Mouse (Mus musculus) intestine, postnatal 0 days (tissue): Measurements from ENCODE around the gene 5031439G07Rik. TPM values are rescaled to one million over a fixed set of nuclear protein-coding genes. Genes with fewer than 3 reads are reported as not detected.

ENCODE experiments used
- ATAC-seq: fragments of 200-750 bp; cut with Nextera tagmentation; 2 replicates; pipeline ENCODE4 v1.8.0; 2017; ENCODE audit warnings: mild to moderate bottlenecking, moderate TSS enrichment, moderate library complexity
- H3K27ac ChIP-seq: fragments of 300-500 bp; sonication (generic); 2 replicates; pipeline ENCODE4 v1.5.1; 2014; ENCODE audit warnings: mild to moderate bottlenecking, low read depth, low read length, moderate library complexity
- H3K27me3 ChIP-seq: fragments of 300-500 bp; sonication (generic); replicated peaks from 2 replicates; pipeline ENCODE4 v1.6.1; 2014; ENCODE audit warnings: low read length, mixed read lengths; ENCODE audit not compliant: control insufficient read depth, insufficient read depth
- H3K36me3 ChIP-seq: fragments of 300-500 bp; sonication (generic); 2 replicates; pipeline ENCODE4 v1.6.1; 2014; ENCODE audit warnings: mild to moderate bottlenecking, moderate library complexity; ENCODE audit not compliant: control insufficient read depth, insufficient read depth
- H3K4me1 ChIP-seq: fragments of 300-500 bp; sonication (generic); replicated peaks from 2 replicates; pipeline ENCODE4 v1.6.1; 2014; ENCODE audit warnings: antibody characterized with exemption, low read length, mixed read lengths; ENCODE audit not compliant: control insufficient read depth, insufficient read depth
- H3K4me2 ChIP-seq: fragments of 300-500 bp; sonication (generic); replicated peaks from 2 replicates; pipeline ENCODE4 v1.6.1; 2014; ENCODE audit warnings: low read depth, mild to moderate bottlenecking, moderate library complexity
- H3K4me3 ChIP-seq: fragments of 300-500 bp; sonication (generic); 2 replicates; pipeline ENCODE4 v1.5.1; 2014; ENCODE audit warnings: low read depth, low read length
- H3K9ac ChIP-seq: fragments of 300-500 bp; sonication (generic); 2 replicates; pipeline ENCODE4 v1.6.1; 2014; ENCODE audit warnings: mild to moderate bottlenecking, low read depth, low read length
- H3K9me3 ChIP-seq: fragments of 300-500 bp; sonication (generic); 2 replicates; pipeline ENCODE4 v1.6.1; 2016; ENCODE audit warnings: mixed run types; ENCODE audit not compliant: control insufficient read depth
- CTCF ChIP-seq: sonication (generic); IDR thresholded peaks from 2 replicates; pipeline ENCODE4 v1.5.1; 2016; ENCODE audit warnings: low read depth, mild to moderate bottlenecking, control low read depth, antibody characterized with exemption, moderate library complexity
- WGBS: fragments of 180-500 bp; shearing (Covaris S2); extraction: QIAGEN DNeasy Blood & Tissue Kit; methylation state at CpG from one replicate; pipeline ENCODE4 v1.1.7; 2014; 5-methylcytosine and 5-hydroxymethylcytosine counted together
- polyA plus RNA-seq: library from polyadenylated mRNA; unstranded; fragments of >200 nt; fragmentation: Nextera tagmentation; extraction: Ambion mirVana; gene quantifications from 2 replicates; pipeline ENCODE4 v1.2.1, GENCODE M21; 2015

5031439G07Rik gene
- polyA plus RNA-seq, 1 experiment from 2014 or later, result 14.9 TPM

DNA sequence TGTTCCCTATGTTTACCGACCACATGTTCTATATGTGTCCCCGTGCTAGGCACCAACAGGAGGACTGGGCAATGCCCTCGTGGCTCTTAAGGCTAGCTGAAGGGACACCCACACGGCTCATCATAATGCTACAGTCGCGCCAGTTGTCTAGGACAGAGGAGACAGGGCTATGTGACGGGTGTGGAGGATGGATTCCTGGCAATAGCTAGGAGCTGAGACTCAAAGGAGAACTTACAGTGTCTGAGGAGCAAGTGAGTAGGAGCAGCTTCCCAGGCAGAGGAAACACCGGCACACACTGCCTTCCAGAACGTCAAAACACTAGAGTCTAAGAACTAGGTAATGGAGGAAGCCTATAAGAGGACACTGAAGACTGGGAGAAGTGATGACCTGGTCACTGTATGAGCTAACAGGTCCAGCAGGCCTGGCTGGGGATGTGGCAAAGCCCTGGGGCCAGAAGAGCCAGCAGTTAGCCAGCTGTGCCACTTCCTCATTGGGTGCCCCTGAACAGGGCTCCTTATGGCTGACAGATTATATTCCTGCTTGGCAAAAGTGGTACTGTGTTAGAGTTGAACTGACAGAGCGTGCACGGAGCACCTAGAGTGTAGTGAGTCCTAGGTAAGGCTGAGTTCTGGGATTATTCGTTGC lies 2.7 kb downstream of the 5031439G07Rik start:
- no peaks in the 10 kb centered on the region for H3K27me3 ChIP-seq
- ATAC-seq, result no peak
- H3K9ac ChIP-seq, result no peak overlapping the region
- no peak overlapping the region for H3K27ac ChIP-seq
- H3K36me3 ChIP-seq, result 0 out of 2 replicates have a peak, but pooled peaks cover 7% of the 10 kb centered on the region
- WGBS, result 88% methylated on average over 12 of the region's 12 CpGs
- 0 out of 2 replicates have a peak, but pooled peaks cover 3% of the 10 kb centered on the region for H3K4me1 ChIP-seq
- H3K4me2 ChIP-seq, result no peak overlapping the region
- H3K9me3 ChIP-seq, result no peaks in the 10 kb centered on the region
- no peak for TF ChIP-seq CTCF
- no peak overlapping the region for H3K4me3 ChIP-seq

DNA sequence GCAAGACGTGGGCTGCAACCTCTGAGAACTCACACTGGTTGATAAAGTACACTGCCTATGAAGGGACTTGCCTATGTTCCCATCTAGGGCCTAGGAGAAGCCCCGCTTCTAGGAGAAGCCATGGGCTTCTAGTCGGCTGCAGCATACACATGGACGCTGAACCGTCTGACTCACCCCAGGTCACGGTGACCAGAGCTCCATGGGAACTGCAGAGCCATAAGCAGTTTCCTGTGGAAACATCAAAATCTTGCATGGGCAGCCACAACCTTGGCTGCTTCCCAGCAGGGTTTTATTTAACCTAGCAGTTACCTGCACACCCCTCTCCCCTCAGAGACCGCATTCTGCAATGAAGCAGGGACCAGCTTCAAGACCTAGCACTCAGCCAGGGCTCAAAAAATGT lies 4.6 kb downstream of the 5031439G07Rik start:
- Histone ChIP-seq H3K4me3 (no peak overlapping the region), H3K9ac (no peak overlapping the region), H3K4me1 (0 out of 2 replicates have a peak, but pooled peaks cover 3% of the 10 kb centered on the region), H3K4me2 (no peak overlapping the region), H3K36me3 (0 out of 2 replicates have a peak, but pooled peaks cover 7% of the 10 kb centered on the region), H3K27ac (no peak overlapping the region), H3K27me3 (no peaks in the 10 kb centered on the region), H3K9me3 (no peaks in the 10 kb centered on the region)
- no peak for ATAC-seq
- TF ChIP-seq CTCF, result no peak
- 84% methylated on average over 7 of the region's 7 CpGs for WGBS

DNA sequence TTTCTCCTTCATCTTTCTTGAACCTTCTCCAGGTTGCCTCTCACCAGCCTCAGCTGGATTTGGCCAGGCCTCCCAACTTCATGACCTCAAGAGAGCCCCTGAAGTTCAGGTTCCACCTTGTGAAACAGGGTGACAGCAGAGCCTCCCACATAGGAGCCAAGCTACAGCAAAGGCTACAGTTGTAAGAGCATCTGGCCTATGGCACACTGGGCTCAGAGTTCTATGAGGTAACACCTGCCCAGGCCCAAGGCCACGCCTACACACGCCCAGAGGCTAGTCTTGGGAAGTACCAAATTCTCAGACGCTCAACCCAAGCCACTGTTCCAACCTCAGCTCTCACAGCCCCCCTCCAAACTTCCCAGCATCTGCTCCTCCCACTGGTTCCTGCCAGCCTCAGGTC lies 5.5 kb downstream of the 5031439G07Rik start:
- no peak overlapping the region for H3K27ac ChIP-seq
- H3K4me2 ChIP-seq, result no peak overlapping the region
- 0 out of 2 replicates have a peak, but pooled peaks cover 7% of the 10 kb centered on the region for H3K36me3 ChIP-seq
- no peak for ATAC-seq
- no peak for TF ChIP-seq CTCF
- H3K9me3 ChIP-seq, result no peaks in the 10 kb centered on the region
- no peak overlapping the region for H3K9ac ChIP-seq
- no peaks in the 10 kb centered on the region for H3K27me3 ChIP-seq
- H3K4me3 ChIP-seq, result no peak overlapping the region
- no peaks in the 10 kb centered on the region for H3K4me1 ChIP-seq
- 64% methylated on average over 3 of the region's 3 CpGs for WGBS

DNA sequence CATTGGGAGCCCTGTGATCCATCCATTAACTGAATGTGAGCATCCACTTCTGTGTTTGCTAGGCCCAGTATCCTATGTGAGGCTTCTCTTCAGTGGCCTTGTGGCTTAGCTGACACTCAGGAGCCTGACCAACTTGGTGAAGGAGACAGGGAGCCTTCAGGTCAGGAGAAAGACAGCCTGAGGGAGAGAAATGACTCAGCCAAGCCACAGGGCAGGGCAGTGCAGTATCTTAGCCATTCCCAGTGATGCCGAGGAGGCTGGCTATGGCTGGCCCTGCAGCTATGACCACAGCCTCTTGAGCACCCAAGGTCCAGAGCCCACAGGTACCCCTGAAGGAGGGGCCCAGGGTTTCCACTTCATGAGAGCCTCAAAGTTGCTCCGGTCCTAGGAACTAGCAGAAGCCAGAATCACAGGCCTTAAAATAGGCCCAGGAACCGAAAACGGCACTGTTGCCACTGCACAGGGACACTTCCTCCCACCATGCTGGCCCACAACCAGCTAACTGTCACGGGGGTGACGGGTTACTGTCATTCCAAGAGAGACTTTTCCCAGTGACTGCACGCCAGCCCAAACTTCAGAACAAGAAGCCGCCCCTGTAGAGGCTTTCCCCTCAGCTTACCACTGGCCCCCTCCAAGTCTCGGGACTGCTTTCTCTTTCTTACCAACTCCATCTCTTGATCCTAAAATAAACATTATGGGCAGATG lies 6.6 kb downstream of the 5031439G07Rik start:
- Histone ChIP-seq H3K9ac (no peak overlapping the region), H3K27ac (no peak overlapping the region), H3K4me1 (no peaks in the 10 kb centered on the region), H3K36me3 (0 out of 2 replicates have a peak, but pooled peaks cover 7% of the 10 kb centered on the region), H3K4me2 (no peak overlapping the region), H3K4me3 (no peak overlapping the region), H3K27me3 (no peaks in the 10 kb centered on the region), H3K9me3 (no peaks in the 10 kb centered on the region)
- ATAC-seq, result no peak
- 74% methylated on average over 9 of the region's 9 CpGs for WGBS
- no peak for TF ChIP-seq CTCF

DNA sequence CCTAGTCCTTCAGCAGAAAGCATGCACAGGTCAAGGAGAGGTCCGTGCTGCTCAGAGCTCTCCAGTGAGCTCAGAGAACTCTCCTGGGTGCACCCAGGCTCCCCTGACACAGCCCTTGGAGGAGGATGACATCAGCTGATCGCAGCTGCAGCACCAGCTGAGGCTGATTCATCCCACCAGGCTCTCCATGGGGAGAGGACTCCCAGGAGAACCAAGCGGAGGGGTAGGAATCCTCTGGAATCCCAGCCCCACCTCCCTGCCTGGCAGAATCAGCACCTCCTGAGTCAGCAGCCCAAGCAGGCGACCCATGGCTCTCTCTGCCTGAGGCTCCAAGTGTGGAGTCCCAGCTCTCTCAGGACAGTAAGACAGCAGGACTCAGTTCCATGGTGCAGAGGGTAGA lies 12.6 kb downstream of the 5031439G07Rik start:
- Histone ChIP-seq H3K27me3 (no peaks in the 10 kb centered on the region), H3K27ac (no peak overlapping the region), H3K9ac (no peak overlapping the region), H3K4me2 (no peak overlapping the region), H3K36me3 (no peaks in the 10 kb centered on the region; the same call in 1 of the 2 replicates), H3K4me1 (no peaks in the 10 kb centered on the region), H3K9me3 (no peaks in the 10 kb centered on the region), H3K4me3 (no peak overlapping the region)
- no peak for TF ChIP-seq CTCF
- WGBS, result 44% methylated on average over 4 of the region's 4 CpGs
- ATAC-seq, result no peak

DNA sequence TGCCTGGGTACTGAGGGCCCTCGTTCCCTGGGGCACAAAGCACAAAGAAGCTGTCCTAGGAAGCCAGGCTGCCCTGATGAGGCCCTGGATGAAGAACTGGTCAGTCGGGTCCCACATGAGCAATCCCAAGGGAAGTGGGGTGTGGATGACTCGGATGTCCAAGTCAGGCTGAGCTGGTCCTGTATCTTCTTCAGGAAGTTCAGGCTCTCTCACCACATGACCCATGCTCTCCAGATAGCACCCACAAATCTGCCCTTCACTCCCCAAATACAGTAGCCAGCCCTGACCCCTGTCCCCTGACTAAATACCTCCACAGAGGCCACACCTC lies 14.8 kb downstream of the 5031439G07Rik start:
- H3K27ac ChIP-seq, result no peak overlapping the region
- H3K4me2 ChIP-seq, result no peak overlapping the region
- no peaks in the 10 kb centered on the region; the same call in 1 of the 2 replicates for H3K36me3 ChIP-seq
- no peak for TF ChIP-seq CTCF
- ATAC-seq, result no peak
- 37% methylated on average over 3 of the region's 3 CpGs for WGBS
- no peak overlapping the region for H3K4me3 ChIP-seq
- no peak overlapping the region for H3K9ac ChIP-seq
- H3K9me3 ChIP-seq, result no peaks in the 10 kb centered on the region
- H3K4me1 ChIP-seq, result no peaks in the 10 kb centered on the region
- no peaks in the 10 kb centered on the region for H3K27me3 ChIP-seq
